Mouse (Mus musculus): ENCODE results near the gene Aldh6a1. TPM values are rescaled to one million over a fixed set of nuclear protein-coding genes. Genes with fewer than 3 reads are reported as not detected.

Gene Aldh6a1
- 100 to 1,000 TPM; 111 to 136 (median 124) TPM for total RNA-seq (2022)

DNA sequence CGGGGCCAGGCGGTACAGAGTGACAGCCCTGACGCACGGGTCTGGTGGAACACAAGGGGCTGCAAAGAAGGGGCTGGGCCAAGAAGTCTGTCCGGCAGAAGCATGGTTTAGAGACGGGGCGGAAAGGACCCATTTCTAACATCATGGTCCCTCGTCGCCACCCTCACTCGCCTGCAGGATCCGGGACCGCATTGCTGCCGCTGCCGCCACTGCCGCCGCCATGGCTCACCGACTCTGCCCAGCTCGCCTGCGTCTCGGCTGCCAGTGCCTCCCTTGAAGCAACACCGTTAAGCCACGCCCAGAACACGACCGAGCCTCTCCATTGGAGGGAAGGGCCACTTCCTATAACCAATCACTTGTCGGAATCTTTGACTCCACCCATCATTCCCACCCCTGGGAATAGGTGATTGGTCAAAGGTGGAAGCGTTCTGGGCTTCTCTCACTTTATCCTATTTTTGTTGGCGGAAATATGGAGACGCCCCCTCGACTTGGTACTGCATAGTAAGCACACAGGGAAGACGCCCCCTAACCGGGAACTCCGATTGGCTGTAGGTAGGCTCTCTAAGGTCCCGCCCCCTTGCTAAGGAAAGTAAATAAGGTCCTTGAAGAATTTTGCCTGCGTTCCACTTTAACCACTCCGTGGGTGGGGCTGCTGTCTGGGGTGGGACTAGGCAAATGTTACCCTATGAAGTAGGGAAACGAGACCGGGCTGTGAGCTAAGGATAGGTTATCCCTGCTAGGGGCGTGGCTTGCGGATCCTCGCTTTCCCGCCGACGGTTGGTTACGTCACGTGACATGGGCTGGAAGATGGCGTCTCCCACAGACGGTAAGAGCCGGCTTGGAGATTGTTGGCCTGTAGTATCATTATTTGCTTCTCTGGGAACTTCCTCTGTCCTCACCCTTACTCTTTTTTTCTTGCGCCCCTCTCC is at the start of gene Aldh6a1, which contains the start of gene Lin52:
Gene Aldh6a1, minus strand, starts transcription at position 287 of the 929 bp plus-strand sequence.
Gene Lin52, plus strand, starts transcription at position 705 of the 929 bp plus-strand sequence.
- DNase-seq (ENCODE audit: low spot score in 2 of 2): peak; percentile 96 to 98

GRCm38 (mm10) chr12:84496795-84497194 is 46.0 kb upstream of the Aldh6a1 start:
- DNase-seq (ENCODE audit: low spot score in 2 of 2): no peak

GRCm38 (mm10) chr12:84487324-84488056 is 36.7 kb upstream of the Aldh6a1 start:
- peak in 1 of 2 experiments; percentile 6 for DNase-seq (ENCODE audit: low spot score in 2 of 2)

DNA sequence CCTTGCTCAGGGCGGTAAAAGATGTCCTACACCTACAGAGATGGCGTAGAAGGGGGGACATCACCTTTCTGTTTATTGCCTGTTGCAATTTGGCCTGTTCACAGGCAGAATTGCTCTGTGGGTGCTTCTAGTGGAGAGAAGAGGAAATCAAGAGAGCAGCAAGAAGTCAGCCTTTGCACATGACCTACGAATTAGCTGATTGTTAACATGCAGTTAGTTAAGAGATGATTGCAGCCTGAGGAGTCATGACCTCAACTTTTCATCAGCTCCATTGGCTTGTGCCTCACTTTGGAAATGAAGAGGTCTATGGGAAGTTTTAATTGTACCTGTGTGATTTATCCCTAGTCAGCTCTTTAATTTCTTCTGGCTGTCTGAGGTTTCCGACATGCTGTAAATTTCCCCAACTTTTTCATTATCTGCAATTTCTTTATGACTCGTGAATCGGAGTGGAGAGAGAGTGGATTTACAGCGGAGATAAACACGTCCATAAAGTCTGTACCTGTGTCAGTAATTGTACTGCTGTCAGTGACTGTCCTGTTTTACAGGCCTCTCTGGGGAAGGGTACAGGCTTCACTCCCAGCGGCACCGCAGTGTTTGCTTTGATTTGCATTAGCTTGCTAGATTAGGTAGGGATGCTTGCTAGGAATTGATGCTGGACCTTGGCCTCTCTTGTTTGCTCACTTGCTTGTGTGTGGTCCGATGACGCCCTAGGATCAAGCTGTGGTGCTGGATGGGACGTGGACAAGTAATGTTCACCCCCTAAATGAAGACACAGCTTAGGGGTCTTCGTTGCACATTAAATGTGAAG is 32.2 kb upstream of the Aldh6a1 start:
- DNase-seq (ENCODE audit: low spot score in 2 of 2): no peak

DNA sequence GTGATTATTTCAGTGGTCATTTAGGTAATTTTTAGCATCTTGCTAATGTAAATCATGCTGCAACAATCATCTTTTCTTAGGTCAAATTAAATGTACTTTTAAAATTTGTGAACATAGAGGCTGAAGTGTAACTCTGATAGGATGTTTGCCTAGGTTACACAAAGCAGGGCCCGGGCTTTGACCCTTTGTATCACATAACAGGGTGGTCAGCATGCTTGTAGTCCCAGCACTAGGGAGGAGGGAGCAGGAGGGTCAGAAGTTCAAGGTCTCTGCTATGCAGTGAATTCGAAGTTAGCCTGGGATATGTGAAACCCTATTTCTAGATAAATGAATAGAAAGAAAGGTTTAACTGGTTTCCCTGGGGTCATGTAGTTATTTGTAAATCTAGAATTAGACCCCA is 30.4 kb upstream of the Aldh6a1 start:
- DNase-seq (ENCODE audit: low spot score in 2 of 2): no peak

GRCm38 (mm10) chr12:84478937-84479336 is 28.1 kb upstream of the Aldh6a1 start:
- DNase-seq (ENCODE audit: low spot score in 2 of 2): no peak

DNA sequence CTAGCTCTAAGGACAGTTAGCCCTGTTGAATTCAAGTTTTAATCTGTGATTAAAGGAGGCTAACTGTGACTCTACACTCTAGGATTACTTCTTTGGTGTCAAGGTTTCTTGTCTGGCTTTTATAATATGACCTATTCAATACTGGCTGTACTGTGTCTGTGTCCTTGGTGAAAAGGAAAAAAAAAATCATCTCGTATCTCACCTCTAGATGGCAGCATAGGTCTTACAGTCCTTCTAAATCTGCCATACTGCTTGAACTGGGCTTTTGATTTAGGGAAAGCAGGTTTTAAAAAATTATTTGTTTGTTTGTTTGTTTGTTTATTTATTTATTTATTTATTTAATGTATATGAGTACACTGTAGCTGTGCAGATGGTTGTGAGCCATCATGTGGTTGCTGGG is 17.9 kb upstream of the Aldh6a1 start:
- DNase-seq (ENCODE audit: low spot score in 2 of 2): no peak

- no peak for DNase-seq (ENCODE audit: low spot score in 2 of 2)
Observed at GRCm38 (mm10) chr12:84462856-84463255, 12.1 kb upstream of the Aldh6a1 start.

- DNase-seq (ENCODE audit: low spot score in 2 of 2): no peak
Observed at GRCm38 (mm10) chr12:84461416-84461815, 10.6 kb upstream of the Aldh6a1 start.

DNA sequence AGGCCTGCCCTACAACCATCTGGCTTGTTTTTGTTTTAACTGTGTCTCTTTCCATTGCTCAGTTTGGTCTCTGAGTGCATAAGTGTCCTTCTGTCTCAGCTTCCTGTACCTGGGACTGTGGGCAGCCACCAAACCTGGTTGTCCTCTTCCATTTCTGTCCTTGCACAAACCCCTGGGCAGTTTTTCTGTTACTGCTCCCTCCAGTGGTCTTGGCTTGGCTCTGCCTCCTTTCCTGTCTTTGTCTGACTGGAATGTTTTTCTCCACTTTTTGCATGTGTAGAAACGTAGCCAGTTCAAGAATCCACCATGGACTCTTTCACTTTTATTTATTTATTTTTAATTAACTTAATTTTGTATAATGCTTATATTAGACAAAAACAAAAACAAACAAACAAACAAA is 9.0 kb upstream of the Aldh6a1 start:
- no peak for DNase-seq (ENCODE audit: low spot score in 2 of 2)

- DNase-seq (ENCODE audit: low spot score in 2 of 2): no peak
Observed at GRCm38 (mm10) chr12:84456911-84457310, 6.1 kb upstream of the Aldh6a1 start.

DNA sequence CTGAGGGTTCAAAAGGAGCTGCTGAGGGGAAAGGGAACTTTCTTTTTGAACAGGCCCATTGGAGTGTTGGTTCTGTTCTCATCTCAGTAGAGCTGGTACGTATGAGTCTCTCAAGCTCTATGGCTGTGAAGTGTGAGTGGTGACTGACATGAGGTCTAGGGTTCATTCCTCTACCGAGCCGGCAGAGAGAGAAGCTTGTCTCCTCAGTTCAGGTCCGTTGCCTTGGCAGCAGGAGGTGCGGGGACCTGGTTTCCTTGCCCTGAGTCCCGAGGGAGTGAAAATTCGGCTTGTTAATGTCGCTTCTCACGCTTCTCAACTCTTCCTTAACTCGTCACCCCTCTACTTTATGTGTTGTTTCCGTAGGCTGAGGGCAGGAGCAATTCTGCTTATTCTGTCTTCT is 997 bp upstream of the Aldh6a1 start:
- DNase-seq (ENCODE audit: low spot score in 2 of 2): no peak

GRCm38 (mm10) chr12:84450351-84450717 is 470 bp downstream of the Aldh6a1 start:
- DNase-seq (ENCODE audit: low spot score in 2 of 2): no peak

- DNase-seq (ENCODE audit: low spot score in 2 of 2): no peak
Observed at GRCm38 (mm10) chr12:84449887-84450286, 917 bp downstream of the Aldh6a1 start.

DNA sequence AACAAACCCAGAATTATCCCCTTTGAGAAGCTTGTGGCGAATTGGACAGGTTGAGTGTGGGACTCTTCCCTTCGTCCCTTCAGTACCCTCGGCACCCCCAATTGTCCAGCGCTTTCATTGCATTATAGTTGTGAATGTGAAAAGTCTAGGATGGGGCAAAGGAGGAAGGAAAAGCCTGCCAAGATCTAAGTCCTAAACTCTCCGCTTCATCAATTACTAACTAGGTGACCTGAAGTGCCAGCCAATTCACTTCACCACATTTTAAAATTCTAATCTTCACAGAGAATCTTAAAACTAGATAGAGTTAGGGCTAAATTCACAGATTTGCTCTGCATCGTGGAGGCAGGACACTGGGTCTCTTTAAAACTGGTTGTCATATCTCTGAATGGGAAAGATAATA is 2.6 kb downstream of the Aldh6a1 start:
- no peak for DNase-seq (ENCODE audit: low spot score in 2 of 2)

GRCm38 (mm10) chr12:84447386-84447785 is 3.4 kb downstream of the Aldh6a1 start:
- DNase-seq (ENCODE audit: low spot score in 2 of 2): no peak

GRCm38 (mm10) chr12:84442526-84442925 is 8.3 kb downstream of the Aldh6a1 start:
- no peak for DNase-seq (ENCODE audit: low spot score in 2 of 2)

- no peak for DNase-seq (ENCODE audit: low spot score in 2 of 2)
Observed at GRCm38 (mm10) chr12:84438697-84439096, 12.1 kb downstream of the Aldh6a1 start.

DNA sequence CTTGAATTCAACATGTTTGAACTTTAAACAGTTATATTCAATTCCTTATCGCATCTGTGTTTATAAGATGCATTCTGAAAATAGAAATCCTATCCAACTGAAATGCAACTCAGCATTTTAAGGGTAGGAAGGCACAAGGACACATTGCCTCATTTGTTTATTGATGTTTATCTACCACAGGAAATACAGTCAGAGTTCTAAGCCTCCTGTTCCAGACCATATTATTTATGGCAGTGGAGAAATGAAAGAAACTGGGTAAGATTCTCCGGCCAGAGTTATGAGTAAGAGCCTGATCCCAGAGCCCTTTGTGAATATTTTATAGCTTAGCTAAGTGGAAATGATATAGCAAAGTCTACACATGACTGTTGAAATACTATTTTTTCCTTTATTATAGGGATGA is 21.0 kb downstream of the Aldh6a1 start:
- DNase-seq (ENCODE audit: low spot score in 2 of 2): no peak

- DNase-seq (ENCODE audit: low spot score in 2 of 2): no peak
Observed at GRCm38 (mm10) chr12:84423990-84424389, 26.8 kb downstream of the Aldh6a1 start.

DNA sequence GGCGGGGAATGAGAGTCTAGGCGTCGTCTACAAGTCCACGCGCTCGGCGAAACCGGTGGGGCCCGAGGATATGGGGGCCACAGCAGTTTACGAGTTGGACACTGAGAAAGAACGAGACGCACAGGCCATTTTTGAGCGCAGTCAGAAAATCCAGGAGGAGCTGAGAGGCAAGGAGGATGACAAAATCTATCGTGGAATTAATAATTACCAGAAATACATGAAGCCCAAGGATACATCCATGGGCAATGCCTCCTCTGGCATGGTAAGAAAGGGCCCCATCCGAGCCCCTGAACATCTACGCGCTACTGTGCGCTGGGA is 33.2 kb downstream of the Aldh6a1 start:
- DNase-seq (ENCODE audit: low spot score in 2 of 2): no peak
